Mouse (Mus musculus): Measurements from ENCODE around the gene Lrrc4.

GRCm38 (mm10) chr6:28848891-28849290 lies 17.3 kb upstream of the Lrrc4 start:
- TF ChIP-seq GATA1 (IDR thresholded peaks at IDR 0.05; ENCODE audit: borderline replicate concordance, low read length) (no peak), CTCF (IDR thresholded peaks at IDR 0.05; ENCODE audit: low read depth, low read length) (no peak), POLR2AphosphoS5 (IDR thresholded peaks at IDR 0.05; ENCODE audit: insufficient replicate concordance, low read depth, low read length) (no peak), TAL1 (conservative IDR thresholded peaks at IDR 0.05; ENCODE audit: low read depth, low read length) (no peak), GATA2 (IDR thresholded peaks at IDR 0.05; ENCODE audit: borderline replicate concordance, low read depth, low read length) (no peak)
